Mouse (Mus musculus): ENCODE results near the gene Itm2b.

GRCm38 (mm10) chr14:73376920-73377319, 8.2 kb downstream of the Itm2b start:
- TF ChIP-seq POLR2A (IDR thresholded peaks at IDR 0.05; ENCODE audit: borderline replicate concordance, control insufficient read depth, low read depth, low read length) (no peak), CTCF (IDR thresholded peaks at IDR 0.05; ENCODE audit: control insufficient read depth, insufficient read depth, low read length) (no peak)

All from bone marrow, adult 2 months (tissue).